Mouse (Mus musculus) neural tube, embryonic 14.5 days (tissue): Measurements from ENCODE around the gene Prkcsh. TPM values are rescaled to one million over a fixed set of nuclear protein-coding genes. Genes with fewer than 3 reads are reported as not detected.

Source experiments
- ATAC-seq: fragments of 200-750 bp; cut with Nextera tagmentation; 2 replicates; pipeline ENCODE4 v1.8.0; 2017; ENCODE audit warnings: low read depth, mild to moderate bottlenecking, moderate TSS enrichment, moderate library complexity
- H3K27ac ChIP-seq: fragments of 300-500 bp; sonication (generic); 2 replicates; pipeline ENCODE4 v1.5.1; 2014; ENCODE audit warnings: low read depth, mild to moderate bottlenecking, control low read depth, low read length, moderate library complexity, mixed read lengths
- H3K27me3 ChIP-seq: fragments of 300-500 bp; sonication (generic); 2 replicates; pipeline ENCODE4 v1.6.1; 2014; ENCODE audit warnings: low read length; ENCODE audit not compliant: control insufficient read depth, insufficient read depth
- H3K36me3 ChIP-seq: fragments of 300-500 bp; sonication (generic); 2 replicates; pipeline ENCODE4 v1.6.1; 2014; ENCODE audit warnings: low read length, mixed read lengths; ENCODE audit not compliant: control insufficient read depth, insufficient read depth
- H3K4me1 ChIP-seq: fragments of 300-500 bp; sonication (generic); 2 replicates; pipeline ENCODE4 v1.6.1; 2014; ENCODE audit warnings: low read length; ENCODE audit not compliant: control insufficient read depth, insufficient read depth
- H3K4me2 ChIP-seq: fragments of 300-500 bp; sonication (generic); 2 replicates; pipeline ENCODE4 v1.6.1; 2014; ENCODE audit warnings: mild to moderate bottlenecking, low read depth, low read length, control low read depth
- H3K4me3 ChIP-seq: fragments of 300-500 bp; sonication (generic); 2 replicates; pipeline ENCODE4 v1.5.1; 2014; ENCODE audit warnings: low read depth, low read length, control low read depth, mixed read lengths
- H3K9ac ChIP-seq: fragments of 300-500 bp; sonication (generic); replicated peaks from 2 replicates; pipeline ENCODE4 v1.6.1; 2014; ENCODE audit warnings: low read depth, mild to moderate bottlenecking, control low read depth, low read length, mixed read lengths
- H3K9me3 ChIP-seq: fragments of 300-500 bp; sonication (generic); 2 replicates; pipeline ENCODE4 v1.6.1; 2016; ENCODE audit warnings: low read length; ENCODE audit not compliant: control insufficient read depth
- WGBS: fragments of 180-500 bp; shearing (Covaris S2); extraction: QIAGEN DNeasy Blood & Tissue Kit; methylation state at CpG from one replicate; pipeline ENCODE4 v1.1.7; 2014; 5-methylcytosine and 5-hydroxymethylcytosine counted together
- polyA plus RNA-seq: library from polyadenylated mRNA; unstranded; fragments of >200 nt; fragmentation: Nextera tagmentation; extraction: Ambion mirVana; gene quantifications from 2 replicates; pipeline ENCODE4 v1.2.1, GENCODE M21; 2014

The Prkcsh gene
- polyA plus RNA-seq, 1 experiment from 2014 or later = 74.1 TPM

GRCm38 (mm10) chr9:22061339-22061738 is 58.7 kb downstream of the Prkcsh start:
- Histone ChIP-seq H3K4me3 (no peak overlapping the region), H3K9me3 (no peaks in the 10 kb centered on the region), H3K4me2 (no peak overlapping the region), H3K27me3 (no peaks in the 10 kb centered on the region), H3K9ac (no peak overlapping the region), H3K4me1 (no peaks in the 10 kb centered on the region), H3K36me3 (peaks cover 35% of the 10 kb centered on the region), H3K27ac (no peak overlapping the region)
- no peak for ATAC-seq
- 87% methylated on average over 2 of the region's 2 CpGs for WGBS

Other genes starting within 250 kb of the Prkcsh start
- 11.2 and 12.5 TPM in 2 replicates for gene Spc24, start 242.5 kb upstream of the Prkcsh start, polyA plus RNA-seq
- 1.3 and 2.4 TPM in 2 replicates for gene Kank2, start 204.1 kb upstream of the Prkcsh start, polyA plus RNA-seq
- gene Angptl8, start 167.3 kb upstream of the Prkcsh start, polyA plus RNA-seq = 0.24 and 0.53 TPM in 2 replicates
- 8.2 and 13.8 TPM in 2 replicates for gene Dock6, start 150.2 kb upstream of the Prkcsh start, polyA plus RNA-seq
- 12.0 and 21.4 TPM in 2 replicates for gene Rab3d, start 84.6 kb upstream of the Prkcsh start, polyA plus RNA-seq
- gene Ccdc159, start 75.3 kb upstream of the Prkcsh start, polyA plus RNA-seq = 7.0 and 8.1 TPM in 2 replicates
- gene Tmem205, start 75.2 kb upstream of the Prkcsh start, polyA plus RNA-seq = 48.6 and 49.6 TPM in 2 replicates
- gene Plppr2, start 65.8 kb upstream of the Prkcsh start, polyA plus RNA-seq = 83.5 and 89.6 TPM in 2 replicates
- 10.1 and 21.3 TPM in 2 replicates for gene Swsap1, start 47.1 kb upstream of the Prkcsh start, polyA plus RNA-seq
- gene Epor, start 39.3 kb upstream of the Prkcsh start, polyA plus RNA-seq = 0.67 and 2.0 TPM in 2 replicates
- gene Rgl3, start 13.4 kb upstream of the Prkcsh start, polyA plus RNA-seq = 1.8 TPM in 2 replicates
- 2.9 and 5.4 TPM in 2 replicates for gene Ccdc151, start 172 bp upstream of the Prkcsh start, polyA plus RNA-seq
- gene Elavl3, start 49.2 kb downstream of the Prkcsh start, polyA plus RNA-seq = 132 and 146 TPM in 2 replicates
- not detected in 2 replicates for gene Gm49318, start 68.5 kb downstream of the Prkcsh start, polyA plus RNA-seq
- gene Zfp653, start 68.6 kb downstream of the Prkcsh start, polyA plus RNA-seq = 13.5 and 14.2 TPM in 2 replicates
- gene Ecsit, start 82.6 kb downstream of the Prkcsh start, polyA plus RNA-seq = 56.8 and 64.2 TPM in 2 replicates
- 0.43 and 0.66 TPM in 2 replicates for gene Cnn1, start 96.4 kb downstream of the Prkcsh start, polyA plus RNA-seq
- gene Elof1, start 114.4 kb downstream of the Prkcsh start, polyA plus RNA-seq = 177 and 196 TPM in 2 replicates
- gene Acp5, start 132.9 kb downstream of the Prkcsh start, polyA plus RNA-seq = 0.26 and 0.40 TPM in 2 replicates
- 91.8 and 99.3 TPM in 2 replicates for gene Pigyl, start 154.0 kb downstream of the Prkcsh start, polyA plus RNA-seq
- gene Zfp872, start 185.3 kb downstream of the Prkcsh start, polyA plus RNA-seq = 0.17 and 0.67 TPM in 2 replicates
- 10.7 and 12.0 TPM in 2 replicates for gene Zfp809, start 222.9 kb downstream of the Prkcsh start, polyA plus RNA-seq